Mouse (Mus musculus) c-Kit-positive CD71-positive TER-119-positive erythroid progenitor cells, embryonic 14.5 days (primary cell): ENCODE data around the gene Ngrn.

Experiments
- DNase-seq: peaks from one replicate; pipeline ENCODE4 v3.0.0-alpha.2; 2013; ENCODE audit warnings: low spot score

Ngrn gene

DNA sequence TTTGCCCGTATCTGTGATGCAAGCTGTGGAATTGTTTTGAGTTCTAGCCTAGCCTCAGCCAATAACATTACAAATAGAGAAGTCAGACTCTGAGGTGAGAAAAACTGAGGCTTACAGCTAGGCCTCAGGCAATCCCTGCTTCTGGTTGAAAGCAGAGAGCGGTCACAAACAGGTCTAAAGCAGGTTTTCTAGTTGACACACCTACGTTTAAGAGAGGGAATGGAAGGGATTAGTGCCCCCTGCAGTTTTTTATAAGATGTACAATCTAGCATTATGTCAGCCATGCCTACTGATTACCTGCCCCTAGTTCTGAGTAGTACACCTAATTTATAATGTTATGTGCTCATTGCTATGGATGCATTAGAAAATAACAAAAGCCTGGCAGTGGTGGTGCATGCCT lies 46.8 kb downstream of the Ngrn start:
- DNase-seq: no peak

DNA sequence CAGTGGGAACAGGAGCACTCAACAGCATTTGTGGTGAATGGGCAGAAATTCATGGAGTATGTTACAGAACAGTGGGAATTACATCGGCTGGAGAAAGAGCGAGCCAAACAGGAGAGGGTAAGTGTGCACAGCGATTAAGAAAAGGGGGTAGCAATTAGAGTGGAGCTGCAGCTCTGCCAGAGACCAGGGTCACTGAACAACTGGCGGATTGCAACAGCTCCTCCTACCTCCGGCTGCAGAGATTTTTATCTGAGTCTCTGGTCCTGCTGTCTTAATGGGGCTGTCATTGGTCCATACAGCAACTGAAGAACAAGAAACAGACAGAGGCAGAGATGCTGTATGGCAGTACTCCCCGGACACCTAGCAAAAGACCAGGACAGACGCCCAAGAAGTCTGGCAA lies 49.8 kb downstream of the Ngrn start:
- no peak for DNase-seq
